ENCODE assay signal across 21 mouse cellular contexts in genomic region chr2:45256373-45256772, GRCm38 (mm10).
DNase-seq lines count a peak whose midpoint lies in the region; ATAC-seq and TF ChIP-seq lines count a peak whose summit lies in the region.
"Had no signal": no experiment of that assay in that cellular context is flagged by ENCODE, and none has a peak within 500 bp of the region (broad histone marks: within the 10 kb centered on the region; RNA-seq: fewer than 3 reads in every experiment).

No protein-coding gene starts in this region.

- H3K27me3 ChIP-seq in hindbrain, embryonic 11.5 days (ENCODE audit: control insufficient read depth, insufficient read depth, low read length) = no peaks in the 10 kb centered on the region
- no peaks in the 10 kb centered on the region for H3K27me3 ChIP-seq in hindbrain, embryonic 10.5 days (ENCODE audit: insufficient read depth, poor library complexity, severe bottlenecking)
- H3K27me3 ChIP-seq in midbrain, postnatal 0 days (ENCODE audit: insufficient read depth, low read length) = no peaks in the 10 kb centered on the region
- H3K27me3 ChIP-seq in midbrain, embryonic 15.5 days (replicated peaks) = no peaks in the 10 kb centered on the region
- H3K27me3 ChIP-seq: heart, embryonic 13.5 days; hindbrain, embryonic 13.5 days had no signal

- H3K4me2 ChIP-seq in hindbrain, embryonic 11.5 days (replicated peaks; ENCODE audit: low read depth, low read length) = no peak overlapping the region
- no peak overlapping the region for H3K4me2 ChIP-seq in midbrain, postnatal 0 days (ENCODE audit: low read depth, low read length, poor library complexity, severe bottlenecking)
- H3K4me2 ChIP-seq in midbrain, embryonic 15.5 days = no peak overlapping the region
- H3K4me2 ChIP-seq: heart, embryonic 13.5 days; hindbrain, embryonic 13.5 days had no signal

- H3K27ac ChIP-seq in hindbrain, embryonic 11.5 days (ENCODE audit: low read depth, low read length) = no peak overlapping the region
- no peak overlapping the region for H3K27ac ChIP-seq in hindbrain, embryonic 10.5 days
- no peak overlapping the region for H3K27ac ChIP-seq in midbrain, postnatal 0 days (ENCODE audit: low read depth, low read length)
- no peak overlapping the region for H3K27ac ChIP-seq in midbrain, embryonic 15.5 days
- H3K27ac ChIP-seq: embryonic facial prominence, embryonic 10.5 days; heart, embryonic 13.5 days; hindbrain, embryonic 13.5 days; hindbrain, postnatal 0 days had no signal

- DNase-seq in cerebellum, adult 9-11 months = peak; percentile 4
- DNase-seq in cerebellum, adult 11-12 months = no peak
- peak; percentile 16 for DNase-seq in hindbrain, embryonic 11.5 days (ENCODE audit: low spot score)
- no peak for DNase-seq in hindbrain, embryonic 10.5 days (ENCODE audit: low spot score)
- DNase-seq in midbrain, postnatal 0 days (ENCODE audit: low spot score) = peak; percentile 17
- DNase-seq in neural tube, embryonic 10.5 days (ENCODE audit: extremely low spot score, low spot score) = no peak
- DNase-seq: adrenal gland, adult 8-10 months; adrenal gland, postnatal 36 days; B cell, adult 2 months; cerebellum, adult 18-20 months; cerebellum, postnatal 10 days; gastrocnemius, postnatal 36 days; heart, postnatal 36 days had no signal

- H3K36me3 ChIP-seq in hindbrain, embryonic 11.5 days (ENCODE audit: control insufficient read depth, insufficient read depth, low read length) = no peaks in the 10 kb centered on the region
- H3K36me3 ChIP-seq in hindbrain, embryonic 10.5 days = no peaks in the 10 kb centered on the region
- no peaks in the 10 kb centered on the region for H3K36me3 ChIP-seq in midbrain, postnatal 0 days (ENCODE audit: insufficient read depth, low read length)
- no peaks in the 10 kb centered on the region for H3K36me3 ChIP-seq in midbrain, embryonic 15.5 days (replicated peaks)
- H3K36me3 ChIP-seq: embryonic facial prominence, embryonic 10.5 days; G1E; heart, embryonic 13.5 days; hindbrain, embryonic 13.5 days had no signal

- 78% methylated on average over 5 of the region's 5 CpGs for WGBS in hindbrain, embryonic 11.5 days
- 78% methylated on average over 5 of the region's 5 CpGs for WGBS in hindbrain, embryonic 10.5 days
- WGBS in midbrain, postnatal 0 days = 56% methylated on average over 5 of the region's 5 CpGs
- WGBS in midbrain, embryonic 15.5 days = 54% methylated on average over 5 of the region's 5 CpGs

- H3K9me3 ChIP-seq in hindbrain, embryonic 11.5 days (ENCODE audit: control insufficient read depth, low read length) = no peaks in the 10 kb centered on the region
- H3K9me3 ChIP-seq in hindbrain, embryonic 10.5 days = no peaks in the 10 kb centered on the region
- H3K9me3 ChIP-seq in midbrain, postnatal 0 days (ENCODE audit: low read length) = no peaks in the 10 kb centered on the region
- no peaks in the 10 kb centered on the region for H3K9me3 ChIP-seq in midbrain, embryonic 15.5 days
- H3K9me3 ChIP-seq: embryonic facial prominence, embryonic 10.5 days; G1E; heart, embryonic 13.5 days; hindbrain, embryonic 13.5 days had no signal

- ATAC-seq in hindbrain, embryonic 11.5 days (ENCODE audit: low FRiP score) = no peak
- no peak for ATAC-seq in midbrain, postnatal 0 days (ENCODE audit: low FRiP score)
- no peak for ATAC-seq in midbrain, embryonic 15.5 days (replicated peaks)
- ATAC-seq: CD4-positive, CD25-positive, alpha-beta regulatory T cell, adult 4 months; forebrain, embryonic 16.5 days; hindbrain, postnatal 0 days had no signal

- TF ChIP-seq CTCF in midbrain, postnatal 0 days (IDR thresholded peaks at IDR 0.05) = no peak

- no peak overlapping the region for H3K4me3 ChIP-seq in hindbrain, embryonic 11.5 days (ENCODE audit: low read depth, low read length)
- no peak overlapping the region for H3K4me3 ChIP-seq in hindbrain, embryonic 10.5 days
- H3K4me3 ChIP-seq in midbrain, postnatal 0 days (ENCODE audit: low read depth, low read length) = no peak overlapping the region
- no peak overlapping the region for H3K4me3 ChIP-seq in midbrain, embryonic 15.5 days
- H3K4me3 ChIP-seq: embryonic facial prominence, embryonic 10.5 days; heart, embryonic 13.5 days; hindbrain, embryonic 13.5 days had no signal

- H3K4me1 ChIP-seq in hindbrain, embryonic 11.5 days (replicated peaks; ENCODE audit: control insufficient read depth, insufficient read depth, low read length) = no peaks in the 10 kb centered on the region
- no peaks in the 10 kb centered on the region for H3K4me1 ChIP-seq in hindbrain, embryonic 10.5 days (replicated peaks)
- no peaks in the 10 kb centered on the region for H3K4me1 ChIP-seq in midbrain, postnatal 0 days (ENCODE audit: insufficient read depth, low read length)
- no peaks in the 10 kb centered on the region for H3K4me1 ChIP-seq in midbrain, embryonic 15.5 days
- H3K4me1 ChIP-seq: heart, embryonic 13.5 days; hindbrain, embryonic 13.5 days had no signal

- H3K9ac ChIP-seq in hindbrain, embryonic 11.5 days (ENCODE audit: low read depth, low read length) = no peak overlapping the region
- no peak overlapping the region for H3K9ac ChIP-seq in midbrain, postnatal 0 days (replicated peaks; ENCODE audit: low read length, poor library complexity, severe bottlenecking)
- H3K9ac ChIP-seq in midbrain, embryonic 15.5 days = no peak overlapping the region
- H3K9ac ChIP-seq: heart, embryonic 13.5 days; hindbrain, embryonic 13.5 days had no signal

Comparison
In these comparisons a context has a peak if more than half of its experiments do, and no peak if none do; other contexts are left out.
1. DNase-seq: peak in cerebellum, adult 9-11 months (single experiment), hindbrain, embryonic 11.5 days (single experiment) and midbrain, postnatal 0 days (single experiment); none in cerebellum, adult 11-12 months (single experiment), hindbrain, embryonic 10.5 days (single experiment) and neural tube, embryonic 10.5 days (single experiment).